Mouse (Mus musculus): ENCODE results near the gene Cftr.

GRCm38 (mm10) chr6:18247891-18248463 lies 77.5 kb downstream of the Cftr start:
- TF ChIP-seq CTCF (IDR thresholded peaks at IDR 0.05; ENCODE audit: low read depth) (no peak), EP300 (IDR thresholded peaks at IDR 0.05; ENCODE audit: low read depth) (no peak)

All from heart, postnatal 0 days (tissue).